Mouse (Mus musculus) limb, embryonic 11.5 days (tissue): Measurements from ENCODE around the gene Taar1. TPM values are rescaled to one million over a fixed set of nuclear protein-coding genes. Genes with fewer than 3 reads are reported as not detected.

Source experiments
- ATAC-seq: fragments of 200-750 bp; cut with Nextera tagmentation; 2 replicates; pipeline ENCODE4 v1.8.0; 2017; ENCODE audit warnings: low read depth; ENCODE audit not compliant: insufficient number of reproducible peaks, low FRiP score, low TSS enrichment
- DNase-seq: peaks from one replicate; pipeline ENCODE4 v3.0.0-alpha.2; 2015; ENCODE audit warnings: low spot score
- H3K27ac ChIP-seq: fragments of 300-500 bp; sonication (generic); replicated peaks from 2 replicates; pipeline ENCODE4 v1.5.1; 2014; ENCODE audit warnings: low read depth, mild to moderate bottlenecking, low read length
- H3K27me3 ChIP-seq: fragments of 300-500 bp; sonication (generic); 2 replicates; pipeline ENCODE4 v1.6.1; 2014; ENCODE audit warnings: mild to moderate bottlenecking, low read length, mixed read lengths; ENCODE audit not compliant: control insufficient read depth, insufficient read depth
- H3K36me3 ChIP-seq: fragments of 300-500 bp; sonication (generic); 2 replicates; pipeline ENCODE4 v1.6.1; 2014; ENCODE audit warnings: mild to moderate bottlenecking, low read length, moderate library complexity, mixed read lengths; ENCODE audit not compliant: control insufficient read depth, insufficient read depth
- H3K4me1 ChIP-seq: fragments of 300-500 bp; sonication (generic); 2 replicates; pipeline ENCODE4 v1.6.1; 2014; ENCODE audit warnings: low read length, mixed read lengths; ENCODE audit not compliant: control insufficient read depth, insufficient read depth
- H3K4me2 ChIP-seq: fragments of 300-500 bp; sonication (generic); 2 replicates; pipeline ENCODE4 v1.6.1; 2014; ENCODE audit warnings: low read depth, mild to moderate bottlenecking, moderate library complexity; ENCODE audit not compliant: severe bottlenecking
- H3K4me3 ChIP-seq: fragments of 300-500 bp; sonication (generic); 2 replicates; pipeline ENCODE4 v1.5.1; 2014; ENCODE audit warnings: low read depth, low read length
- H3K9ac ChIP-seq: fragments of 300-500 bp; sonication (generic); 2 replicates; pipeline ENCODE4 v1.6.1; 2014; ENCODE audit warnings: mild to moderate bottlenecking, low read length
- H3K9me3 ChIP-seq: fragments of 300-500 bp; sonication (generic); 2 replicates; pipeline ENCODE4 v1.6.1; 2016; ENCODE audit warnings: low read length; ENCODE audit not compliant: control insufficient read depth
- WGBS: fragments of 180-500 bp; shearing (Covaris S2); extraction: QIAGEN DNeasy Blood & Tissue Kit; methylation state at CpG from one replicate; pipeline ENCODE4 v1.1.7; 2014; 5-methylcytosine and 5-hydroxymethylcytosine counted together
- polyA plus RNA-seq: library from polyadenylated mRNA; unstranded; fragments of >200 nt; fragmentation: Nextera tagmentation; extraction: Ambion mirVana; gene quantifications from 2 replicates; pipeline ENCODE4 v1.2.1, GENCODE M21; 2014

Taar1 gene
- polyA plus RNA-seq, 1 experiment from 2014 or later, result not detected

DNA sequence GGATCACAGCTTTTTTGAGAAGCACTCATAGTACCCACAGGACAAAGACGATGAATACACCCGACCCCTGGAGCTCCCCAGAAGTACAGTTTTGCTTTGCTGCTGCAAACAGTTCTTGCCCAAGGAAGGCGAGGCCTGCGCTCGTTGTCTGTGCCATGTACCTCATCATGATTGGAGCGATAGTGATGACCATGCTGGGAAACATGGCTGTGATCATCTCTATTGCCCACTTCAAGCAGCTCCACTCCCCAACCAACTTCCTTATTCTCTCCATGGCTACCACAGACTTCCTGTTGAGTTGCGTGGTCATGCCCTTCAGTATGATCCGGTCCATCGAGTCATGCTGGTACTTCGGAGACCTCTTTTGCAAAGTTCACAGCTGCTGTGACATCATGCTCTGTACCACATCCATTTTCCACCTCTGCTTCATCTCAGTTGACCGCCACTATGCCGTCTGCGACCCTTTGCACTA, 40.3 kb downstream of the Taar1 start, which contains the start of gene Taar4:
Taar4 (plus strand) TSS at position 51 of the 472 bp plus-strand sequence.
- no peaks in the 10 kb centered on the region for H3K27me3 ChIP-seq
- ATAC-seq (no peak), DNase-seq (no peak)
- H3K4me2 ChIP-seq, result no peak within 1 kb of the TSS
- no peaks in the 10 kb centered on the region for H3K4me1 ChIP-seq
- H3K9ac ChIP-seq, result no peak within 1 kb of the TSS
- H3K36me3 ChIP-seq, result no peaks in the 10 kb centered on the region
- WGBS, result 93% methylated on average over 13 of the region's 13 CpGs
- H3K9me3 ChIP-seq, result no peaks in the 10 kb centered on the region
- H3K4me3 ChIP-seq, result no peak within 1 kb of the TSS
- no peak within 1 kb of the TSS for H3K27ac ChIP-seq

DNA sequence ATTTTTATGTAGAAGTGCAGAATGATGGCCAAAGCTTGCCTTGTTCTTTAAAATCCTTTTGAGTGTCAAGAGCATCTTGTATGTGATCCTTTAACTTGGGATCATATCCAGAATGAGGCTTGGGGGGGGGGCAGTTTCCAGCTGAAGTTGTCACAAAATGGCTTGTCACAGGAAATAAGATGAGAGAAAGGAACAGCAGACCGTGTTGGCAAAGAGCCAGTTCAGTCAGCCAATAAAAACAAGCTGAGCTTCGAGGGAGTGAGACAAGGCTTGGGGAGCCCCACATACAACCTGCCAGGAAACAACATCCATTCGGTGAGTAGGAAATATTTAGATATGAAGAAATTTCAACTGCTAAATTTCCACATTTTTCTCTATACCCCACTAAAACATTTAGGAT, 43.3 kb downstream of the Taar1 start:
- Histone ChIP-seq H3K4me2 (no peak overlapping the region), H3K9me3 (no peaks in the 10 kb centered on the region), H3K36me3 (no peaks in the 10 kb centered on the region), H3K27ac (no peak overlapping the region), H3K9ac (no peak overlapping the region), H3K4me1 (no peaks in the 10 kb centered on the region), H3K27me3 (no peaks in the 10 kb centered on the region), H3K4me3 (no peak overlapping the region)
- 70% methylated on average over 3 of the region's 3 CpGs for WGBS
- no peak for DNase-seq
- no peak for ATAC-seq

DNA sequence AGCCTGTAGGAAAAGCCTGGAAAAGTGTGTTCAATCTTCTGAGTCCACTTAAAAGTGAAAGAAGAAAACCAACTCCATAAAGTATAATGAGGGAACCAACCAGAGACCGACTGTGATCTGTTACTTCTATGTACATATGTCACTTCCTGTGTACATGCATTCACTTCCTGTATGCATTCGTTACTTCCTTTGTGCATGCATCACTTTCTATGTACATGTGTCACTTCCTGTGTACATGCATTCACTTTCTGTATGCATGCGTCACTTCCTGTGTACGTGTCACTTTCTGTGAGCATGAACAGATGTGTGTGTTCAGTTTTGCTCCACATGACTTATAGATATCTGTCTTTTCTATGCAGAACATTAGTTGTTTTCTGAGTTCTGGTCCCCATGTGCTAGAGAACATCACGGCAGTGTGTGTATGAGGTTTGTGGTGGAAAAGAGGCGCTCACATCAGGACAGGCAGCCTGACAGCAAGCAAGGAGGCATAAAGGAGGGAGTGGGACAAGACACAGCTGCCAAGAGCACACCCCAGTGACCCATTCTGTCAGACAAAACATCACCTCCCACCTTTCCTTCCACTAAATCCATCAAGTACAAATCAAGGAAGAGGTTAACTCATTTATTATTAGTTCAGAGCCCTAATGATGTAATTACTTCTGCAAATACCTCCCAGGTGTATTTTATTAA, 44.9 kb downstream of the Taar1 start:
- no peaks in the 10 kb centered on the region for H3K27me3 ChIP-seq
- DNase-seq (no peak), ATAC-seq (no peak)

DNA sequence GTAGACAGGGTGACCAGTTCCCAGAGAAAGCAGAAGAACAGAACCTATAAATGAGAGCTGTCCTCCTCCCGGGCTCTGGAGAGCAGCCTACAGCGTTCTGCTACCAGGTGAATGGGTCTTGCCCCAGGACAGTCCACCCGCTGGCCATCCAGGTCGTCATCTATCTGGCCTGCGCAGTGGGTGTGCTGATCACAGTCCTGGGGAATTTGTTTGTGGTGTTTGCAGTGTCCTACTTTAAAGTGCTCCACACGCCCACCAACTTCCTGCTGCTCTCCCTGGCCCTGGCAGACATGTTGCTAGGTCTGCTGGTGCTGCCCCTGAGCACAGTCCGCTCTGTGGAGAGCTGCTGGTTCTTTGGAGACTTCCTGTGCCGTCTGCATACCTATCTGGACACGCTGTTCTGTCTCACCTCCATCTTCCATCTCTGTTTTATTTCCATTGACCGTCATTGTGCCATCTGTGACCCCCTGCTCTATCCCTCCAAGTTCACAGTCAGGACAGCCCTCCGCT, 50.6 kb downstream of the Taar1 start, which contains the start of gene Taar5:
Taar5 (plus strand) TSS at position 51 of the 510 bp plus-strand sequence.
- ATAC-seq (no peak), DNase-seq (no peak)
- Histone ChIP-seq H3K27me3 (no peaks in the 10 kb centered on the region), H3K4me3 (no peak within 1 kb of the TSS), H3K9ac (no peak within 1 kb of the TSS), H3K4me1 (no peaks in the 10 kb centered on the region), H3K4me2 (no peak within 1 kb of the TSS), H3K27ac (no peak within 1 kb of the TSS), H3K36me3 (no peaks in the 10 kb centered on the region), H3K9me3 (no peaks in the 10 kb centered on the region)
- 86% methylated on average over 11 of the region's 11 CpGs for WGBS

More for the DNA sequence above, 44.9 kb downstream of the Taar1 start:
- no peak overlapping the region for H3K9ac ChIP-seq
- H3K27ac ChIP-seq, result no peak overlapping the region
- WGBS, result 84% methylated on average over 6 of the region's 6 CpGs
- H3K4me2 ChIP-seq, result no peak overlapping the region
- no peaks in the 10 kb centered on the region for H3K36me3 ChIP-seq
- H3K9me3 ChIP-seq, result no peaks in the 10 kb centered on the region
- no peaks in the 10 kb centered on the region for H3K4me1 ChIP-seq
- H3K4me3 ChIP-seq, result no peak overlapping the region

Other genes starting within 250 kb of the Taar1 start
- gene Rps12, start 133.1 kb upstream of the Taar1 start, polyA plus RNA-seq, result 178 and 198 TPM in 2 replicates
- 19.9 and 24.3 TPM in 2 replicates for gene Slc18b1, start 123.4 kb upstream of the Taar1 start, polyA plus RNA-seq
- gene Vnn3, start 68.9 kb upstream of the Taar1 start, polyA plus RNA-seq, result not detected in 2 replicates
- gene Vnn1, start 25.7 kb upstream of the Taar1 start, polyA plus RNA-seq, result 0.33 and 0.37 TPM in 2 replicates
- gene Taar2, start 18.2 kb downstream of the Taar1 start, polyA plus RNA-seq, result not detected in 2 replicates
- gene Taar3, start 29.2 kb downstream of the Taar1 start, polyA plus RNA-seq, result not detected in 2 replicates
- gene Taar4, start 40.1 kb downstream of the Taar1 start, polyA plus RNA-seq, result not detected in 2 replicates
- not detected in 2 replicates for gene Taar5, start 50.4 kb downstream of the Taar1 start, polyA plus RNA-seq
- gene Taar6, start 65.3 kb downstream of the Taar1 start, polyA plus RNA-seq, result not detected in 2 replicates
- gene Taar7a, start 73.1 kb downstream of the Taar1 start, polyA plus RNA-seq, result not detected in 2 replicates
- gene Taar7b, start 79.6 kb downstream of the Taar1 start, polyA plus RNA-seq, result not detected in 2 replicates
- not detected in 2 replicates for gene Taar7d, start 106.9 kb downstream of the Taar1 start, polyA plus RNA-seq
- not detected in 2 replicates for gene Taar7e, start 117.3 kb downstream of the Taar1 start, polyA plus RNA-seq
- gene Taar7f, start 129.2 kb downstream of the Taar1 start, polyA plus RNA-seq, result not detected in 2 replicates
- gene Taar8a, start 156.1 kb downstream of the Taar1 start, polyA plus RNA-seq, result not detected in 2 replicates
- not detected in 2 replicates for gene Taar8b, start 171.9 kb downstream of the Taar1 start, polyA plus RNA-seq
- not detected in 2 replicates for gene Taar8c, start 181.6 kb downstream of the Taar1 start, polyA plus RNA-seq
- not detected in 2 replicates for gene Taar9, start 189.2 kb downstream of the Taar1 start, polyA plus RNA-seq
- gene Stx7, start 228.9 kb downstream of the Taar1 start, polyA plus RNA-seq, result 46.6 and 48.4 TPM in 2 replicates